Mouse (Mus musculus) limb, embryonic 10.5 days (tissue): Measurements from ENCODE around the gene Wtip. TPM values are rescaled to one million over a fixed set of nuclear protein-coding genes. Genes with fewer than 3 reads are reported as not detected.
"Not testable (repeated sequence)": the region's sequence is repeated elsewhere in the genome, so short reads cannot be mapped to it uniquely, and the experiment has no call there.

ENCODE experiments used
- DNase-seq: peaks from one replicate; pipeline ENCODE4 v3.0.0-alpha.2; 2017; ENCODE audit warnings: low spot score
- H3K27ac ChIP-seq: fragments of 300-500 bp; sonication (generic); 2 replicates; pipeline ENCODE4 v1.5.1; 2016; ENCODE audit warnings: mild to moderate bottlenecking
- H3K27me3 ChIP-seq: fragments of 300-500 bp; sonication (generic); 2 replicates; pipeline ENCODE4 v1.6.1; 2016; ENCODE audit warnings: low read depth, mild to moderate bottlenecking; ENCODE audit not compliant: poor library complexity, severe bottlenecking
- H3K36me3 ChIP-seq: fragments of 300-500 bp; sonication (generic); 2 replicates; pipeline ENCODE4 v1.6.1; 2016; ENCODE audit warnings: mild to moderate bottlenecking, moderate library complexity
- H3K4me1 ChIP-seq: fragments of 300-500 bp; sonication (generic); 2 replicates; pipeline ENCODE4 v1.6.1; 2016
- H3K4me3 ChIP-seq: fragments of 300-500 bp; sonication (generic); 2 replicates; pipeline ENCODE4 v1.5.1; 2016; ENCODE audit warnings: mild to moderate bottlenecking, moderate library complexity
- H3K9me3 ChIP-seq: fragments of 300-500 bp; sonication (generic); replicated peaks from 2 replicates; pipeline ENCODE4 v1.6.1; 2016; ENCODE audit warnings: mild to moderate bottlenecking
- WGBS: fragments of 180-500 bp; shearing (Covaris S2); methylation state at CpG from one replicate; pipeline ENCODE4 v1.1.7; 2016; 5-methylcytosine and 5-hydroxymethylcytosine counted together
- polyA plus RNA-seq: library from polyadenylated mRNA; unstranded; fragments of >200 nt; fragmentation: Nextera tagmentation; extraction: Ambion mirVana; gene quantifications from 2 replicates; pipeline ENCODE4 v1.2.1, GENCODE M21; 2016

The Wtip gene
- polyA plus RNA-seq, 1 experiment from 2014 or later: 6.3 TPM

DNA sequence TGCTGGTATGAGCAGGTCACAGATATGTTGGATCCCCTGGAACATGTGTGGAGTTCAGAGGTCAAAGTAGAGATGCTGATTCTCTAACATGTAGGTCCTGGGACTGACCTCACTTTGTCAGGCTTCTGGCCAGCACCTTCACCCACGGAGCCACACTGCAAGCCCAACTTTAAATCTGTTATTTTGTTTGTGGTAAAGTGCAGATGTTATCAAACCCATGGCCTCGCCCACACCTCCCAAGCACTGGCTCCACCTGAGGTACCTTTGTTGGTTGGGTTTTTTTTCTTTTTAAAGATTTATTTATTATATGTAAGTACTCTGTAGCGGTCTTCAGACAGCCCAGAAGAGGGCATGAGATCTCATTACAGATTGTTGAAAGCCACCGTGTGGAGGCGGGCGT lies 6.4 kb upstream of the Wtip start:
- 88% methylated on average over 6 of the region's 6 CpGs for WGBS
- Histone ChIP-seq H3K4me1 (peaks cover 3% of the 10 kb centered on the region), H3K27me3 (no peaks in the 10 kb centered on the region), H3K36me3 (peaks cover 51% of the 10 kb centered on the region), H3K9me3 (no peaks in the 10 kb centered on the region), H3K27ac (no peak overlapping the region), H3K4me3 (no peak overlapping the region)
- no peak for DNase-seq

DNA sequence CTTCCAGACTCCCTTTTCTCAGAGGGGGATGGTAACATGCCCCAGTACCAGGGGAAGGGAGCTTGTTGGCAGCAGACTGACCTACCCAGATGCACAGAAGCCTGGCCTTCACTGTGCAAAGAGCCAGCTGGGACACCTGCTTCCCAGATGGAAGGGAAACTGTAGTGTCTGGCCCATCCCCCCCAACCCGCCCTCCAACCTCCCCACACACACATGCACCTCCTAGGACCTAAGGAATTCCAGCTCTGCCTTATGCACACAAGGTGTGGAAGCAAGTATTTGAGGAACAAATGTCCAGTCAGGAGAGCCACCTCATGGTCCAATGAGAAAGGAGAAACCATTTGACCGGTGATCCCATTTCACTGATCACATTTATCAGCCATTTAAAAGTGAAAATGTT lies 1.3 kb upstream of the Wtip start:
- Histone ChIP-seq H3K36me3 (peaks cover 3% of the 10 kb centered on the region; the same call in 1 of the 2 replicates), H3K4me3 (0 out of 2 replicates have a peak overlapping the region, but pooled peaks have one; percentile 83), H3K27ac (no peak overlapping the region), H3K9me3 (no peaks in the 10 kb centered on the region), H3K27me3 (no peaks in the 10 kb centered on the region), H3K4me1 (peaks cover 23% of the 10 kb centered on the region)
- peak; percentile 68 for DNase-seq
- WGBS: 84% methylated on average over 2 of the region's 2 CpGs

DNA sequence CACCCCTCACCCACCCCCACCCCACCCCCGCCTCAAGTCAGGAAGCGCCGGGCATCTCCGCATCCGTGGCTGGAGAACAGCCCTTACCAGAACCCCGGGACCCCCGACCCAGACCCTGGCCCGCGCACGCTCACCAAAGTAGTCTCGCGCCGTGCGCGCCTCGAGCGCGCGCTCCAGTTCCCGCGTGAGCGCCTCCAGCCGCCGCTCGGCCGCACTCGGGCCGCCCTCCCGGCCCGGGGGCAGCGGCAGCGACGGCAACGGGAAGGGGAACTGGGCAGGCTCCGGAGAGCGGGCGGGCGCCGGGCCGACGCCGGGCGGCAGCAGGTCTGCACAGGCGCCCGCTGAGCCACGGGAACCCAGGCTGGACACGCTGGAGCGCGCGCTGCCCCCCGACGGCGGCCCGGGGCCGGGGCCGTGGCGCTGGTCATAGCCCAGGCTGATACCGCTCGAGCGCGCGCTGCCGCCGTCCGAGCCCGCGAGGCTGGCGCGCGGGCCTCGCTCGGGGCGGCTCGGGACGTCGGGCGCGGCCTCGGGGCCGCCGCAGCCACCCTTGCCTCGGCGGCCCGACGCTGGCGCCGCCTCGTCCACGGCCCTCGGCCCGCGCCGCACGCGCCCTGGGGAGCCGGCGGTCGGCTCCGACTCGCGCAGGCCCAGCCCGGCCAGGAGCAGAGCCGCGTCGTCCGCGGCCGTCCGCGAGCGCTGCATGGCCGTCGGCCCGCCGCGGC lies 551 bp downstream of the Wtip start:
- Histone ChIP-seq H3K4me1 (peaks cover 23% of the 10 kb centered on the region), H3K27me3 (no peaks in the 10 kb centered on the region), H3K27ac (peak overlapping the region; percentile 97), H3K36me3 (peaks cover 13% of the 10 kb centered on the region), H3K4me3 (peak overlapping the region; percentile 83), H3K9me3 (no peaks in the 10 kb centered on the region)
- DNase-seq: peak; percentile 78
- 6% methylated on average over 116 of the region's 116 CpGs for WGBS

DNA sequence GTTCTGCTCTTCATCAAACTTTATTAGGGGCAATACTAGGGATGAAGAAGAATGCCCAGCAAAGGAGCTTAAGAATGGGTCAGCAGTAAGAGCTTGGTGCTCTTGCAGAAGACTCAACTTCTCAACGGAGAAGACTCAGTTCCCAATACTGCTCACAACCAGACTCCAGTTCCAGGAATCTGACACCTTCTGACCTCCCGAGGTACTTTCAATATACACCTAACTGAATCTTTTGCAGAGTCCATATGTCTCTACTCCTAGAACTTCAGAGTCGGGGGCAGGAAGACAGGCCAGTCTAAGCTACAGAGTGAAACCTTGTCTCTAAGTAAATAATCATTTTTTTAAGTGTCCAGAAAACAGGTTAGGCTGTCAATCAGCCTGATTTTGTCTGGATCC lies 1.1 kb downstream of the Wtip start:
- DNase-seq: no peak
- H3K27me3 ChIP-seq: no peaks in the 10 kb centered on the region
- H3K4me3 ChIP-seq: peak overlapping the region; percentile 83
- no peaks in the 10 kb centered on the region for H3K9me3 ChIP-seq
- 10% methylated on average over 3 of the region's 3 CpGs for WGBS
- H3K36me3 ChIP-seq: peaks cover 18% of the 10 kb centered on the region
- peak overlapping the region; percentile 97 for H3K27ac ChIP-seq
- peaks cover 23% of the 10 kb centered on the region for H3K4me1 ChIP-seq

DNA sequence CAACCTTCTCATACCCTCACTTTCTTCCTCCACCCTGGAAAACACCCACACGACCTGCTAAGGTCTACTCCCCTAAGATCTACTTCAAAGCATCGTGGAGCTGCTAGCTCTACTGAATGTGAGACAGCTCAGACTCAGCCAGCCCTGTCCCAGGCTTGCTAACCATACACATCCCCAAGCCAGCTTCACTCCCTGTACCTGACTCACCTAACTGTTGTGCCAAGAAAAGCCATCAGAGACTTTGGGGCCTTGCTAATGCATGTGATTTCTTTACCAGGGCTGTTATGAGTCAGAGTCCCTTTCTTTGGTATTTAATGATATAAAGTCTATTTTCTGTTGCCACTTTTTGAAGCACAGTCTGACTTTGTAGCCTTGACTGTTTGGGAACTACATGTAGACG lies 1.9 kb downstream of the Wtip start:
- DNase-seq: no peak
- Histone ChIP-seq H3K27me3 (no peaks in the 10 kb centered on the region), H3K4me3 (no peak overlapping the region), H3K9me3 (no peaks in the 10 kb centered on the region), H3K27ac (no peak overlapping the region), H3K4me1 (peaks cover 23% of the 10 kb centered on the region), H3K36me3 (peaks cover 27% of the 10 kb centered on the region)
- 66% methylated on average over 3 of the region's 3 CpGs for WGBS

DNA sequence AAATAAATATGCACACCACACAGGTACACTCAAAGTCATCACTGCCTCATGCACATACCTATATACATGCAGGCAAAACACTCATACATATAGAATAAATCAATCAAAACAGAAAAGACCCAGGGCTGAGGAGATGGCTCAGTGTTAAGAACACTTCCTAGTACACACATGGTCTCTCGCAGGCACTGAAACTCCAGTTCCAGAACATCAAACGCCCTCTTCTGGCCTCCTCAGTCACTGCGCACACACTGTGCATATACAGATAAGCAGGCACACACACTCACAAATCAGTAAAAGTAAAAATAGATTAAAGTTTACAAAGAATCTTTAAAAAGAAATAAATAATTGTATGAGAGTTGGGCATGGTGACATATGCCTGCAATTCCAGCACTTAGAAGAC lies 6.8 kb downstream of the Wtip start:
- H3K27ac ChIP-seq: no peak overlapping the region
- H3K27me3 ChIP-seq: no peaks in the 10 kb centered on the region
- peaks cover under 1% of the 10 kb centered on the region; the same call in 1 of the 2 replicates for H3K4me1 ChIP-seq
- no peak for DNase-seq
- no peak overlapping the region for H3K4me3 ChIP-seq
- H3K36me3 ChIP-seq: peaks cover 54% of the 10 kb centered on the region
- WGBS: 85% methylated on average over 3 of the region's 3 CpGs
- H3K9me3 ChIP-seq: no peaks in the 10 kb centered on the region

DNA sequence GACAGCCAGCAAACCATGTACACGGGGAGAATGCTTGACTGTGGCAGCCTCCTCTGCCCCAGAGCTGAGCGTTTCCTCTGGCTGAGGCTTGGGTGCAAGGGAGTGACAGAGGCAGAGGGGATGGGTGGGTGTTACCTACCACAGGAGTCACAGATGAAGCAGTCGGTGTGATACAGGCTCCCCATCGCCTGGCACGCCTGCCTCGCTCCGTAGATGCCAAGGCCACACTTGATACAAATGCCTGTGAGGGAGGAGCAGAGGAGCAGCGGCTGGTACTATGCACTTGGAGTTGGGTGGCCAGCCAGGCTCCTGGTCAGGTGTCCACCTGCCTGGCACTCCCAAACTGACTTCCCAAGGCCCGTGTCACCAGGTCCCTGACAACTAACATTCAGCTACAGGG lies 7.7 kb downstream of the Wtip start:
- Histone ChIP-seq H3K36me3 (peaks cover 54% of the 10 kb centered on the region), H3K27ac (no peak overlapping the region), H3K4me1 (no peaks in the 10 kb centered on the region), H3K4me3 (no peak overlapping the region), H3K9me3 (no peaks in the 10 kb centered on the region), H3K27me3 (no peaks in the 10 kb centered on the region)
- no peak for DNase-seq
- 91% methylated on average over 9 of the region's 9 CpGs for WGBS

DNA sequence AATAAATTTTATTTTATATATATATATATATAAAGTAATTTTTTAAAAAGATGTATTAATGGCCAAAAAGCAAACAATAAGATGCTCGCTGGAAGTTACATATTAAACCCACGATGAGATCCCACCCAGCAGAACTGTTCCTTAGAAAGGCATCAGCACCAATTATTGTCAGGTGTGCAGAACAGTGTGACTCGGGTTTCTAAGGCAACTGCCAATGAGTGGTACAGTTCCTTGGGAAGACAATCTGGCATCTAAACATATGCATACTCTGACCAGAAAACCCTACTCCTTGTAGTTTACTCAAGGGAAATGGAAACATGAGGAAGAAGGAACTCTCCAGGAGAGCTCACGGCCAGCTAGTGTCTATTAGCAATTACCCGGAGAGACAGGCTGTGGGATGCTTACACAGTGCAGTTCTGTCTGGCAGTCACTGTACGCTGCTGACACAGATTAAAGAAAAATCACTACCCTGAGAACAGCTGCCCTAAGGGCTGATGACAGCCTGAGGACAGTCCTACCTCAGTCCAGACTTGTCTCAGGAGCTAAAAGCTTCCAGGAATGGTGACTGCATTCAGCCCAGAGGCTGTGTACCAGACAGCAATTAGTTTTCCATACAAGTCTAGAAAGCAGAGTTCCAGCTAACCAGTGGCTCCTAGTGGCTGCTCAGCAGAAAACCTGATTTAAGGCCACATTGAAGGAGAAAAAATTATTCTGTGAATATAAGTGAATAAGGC lies 9.9 kb downstream of the Wtip start:
- Histone ChIP-seq H3K4me3 (no peak overlapping the region), H3K4me1 (no peaks in the 10 kb centered on the region), H3K36me3 (peaks cover 66% of the 10 kb centered on the region), H3K9me3 (no peaks in the 10 kb centered on the region), H3K27me3 (no peaks in the 10 kb centered on the region), H3K27ac (no peak overlapping the region)
- DNase-seq: no peak
- WGBS: 87% methylated on average over 6 of the region's 6 CpGs

DNA sequence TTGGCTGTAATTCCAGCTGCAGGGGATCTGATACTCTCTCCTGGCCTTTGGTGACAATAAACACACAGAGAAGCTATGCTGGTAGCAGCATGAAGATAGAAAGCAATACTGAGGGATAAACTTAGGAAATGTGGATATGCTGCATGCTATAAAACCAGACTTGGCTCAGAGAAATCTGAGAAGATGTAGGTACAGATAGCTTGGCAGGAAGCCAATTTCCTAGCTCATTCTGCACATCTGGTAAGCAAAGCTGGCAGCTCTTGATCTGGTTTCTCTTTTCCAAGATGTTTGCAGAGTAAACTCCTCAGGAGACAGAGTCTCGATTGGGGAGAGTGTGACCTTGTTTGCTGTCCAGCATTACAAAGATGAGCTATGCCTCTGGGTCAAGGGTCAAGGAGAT lies 12.4 kb downstream of the Wtip start:
- peaks cover 66% of the 10 kb centered on the region for H3K36me3 ChIP-seq
- not testable (repeated sequence) for DNase-seq, H3K4me3 ChIP-seq, H3K4me1 ChIP-seq, H3K27ac ChIP-seq, H3K27me3 ChIP-seq, H3K9me3 ChIP-seq
- WGBS: 69% methylated on average over 1 of the region's 1 CpGs

DNA sequence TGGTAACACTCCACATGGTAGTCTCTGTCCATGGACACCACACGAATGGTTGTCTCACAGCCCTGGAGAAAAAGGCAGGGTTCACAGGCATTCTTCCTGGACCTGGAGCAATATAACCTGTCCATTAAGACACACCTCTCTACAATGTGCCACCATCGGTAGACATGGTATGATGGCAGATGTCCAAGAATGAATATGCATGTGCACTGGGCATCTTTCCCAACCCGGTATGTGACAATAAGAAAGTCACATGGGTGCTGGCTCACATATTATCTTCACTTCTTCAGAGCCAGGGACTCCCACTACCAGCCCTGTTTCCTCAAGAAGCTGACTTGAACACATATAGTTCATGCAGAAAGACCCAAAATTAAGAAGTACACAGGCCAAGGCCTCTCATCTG lies 16.5 kb downstream of the Wtip start:
- no peak overlapping the region for H3K27ac ChIP-seq
- H3K9me3 ChIP-seq: no peaks in the 10 kb centered on the region
- H3K4me1 ChIP-seq: no peaks in the 10 kb centered on the region
- DNase-seq: no peak
- 97% methylated on average over 3 of the region's 3 CpGs for WGBS
- H3K4me3 ChIP-seq: no peak overlapping the region
- peaks cover 84% of the 10 kb centered on the region for H3K36me3 ChIP-seq
- no peaks in the 10 kb centered on the region for H3K27me3 ChIP-seq

DNA sequence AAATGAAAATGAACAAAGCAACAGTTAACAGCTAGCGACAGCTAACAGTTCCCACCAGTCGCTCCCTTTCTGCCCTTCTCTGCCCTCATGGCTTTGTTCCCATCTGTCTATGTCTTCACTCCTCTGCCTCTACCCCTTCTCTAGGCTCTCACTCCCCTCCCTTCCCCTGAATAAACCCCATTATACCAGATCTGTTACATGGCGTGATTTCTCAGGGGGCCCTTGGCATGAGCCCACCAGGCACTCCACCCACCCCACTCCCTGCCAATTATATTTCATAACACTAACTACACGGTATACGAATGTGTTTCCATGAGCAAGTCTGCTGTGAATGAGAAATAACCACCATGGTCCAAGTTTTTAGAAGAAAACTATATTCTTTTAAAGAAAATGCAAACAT lies 23.9 kb downstream of the Wtip start:
- H3K36me3 ChIP-seq: peaks cover 50% of the 10 kb centered on the region
- no peaks in the 10 kb centered on the region for H3K4me1 ChIP-seq

DNA sequence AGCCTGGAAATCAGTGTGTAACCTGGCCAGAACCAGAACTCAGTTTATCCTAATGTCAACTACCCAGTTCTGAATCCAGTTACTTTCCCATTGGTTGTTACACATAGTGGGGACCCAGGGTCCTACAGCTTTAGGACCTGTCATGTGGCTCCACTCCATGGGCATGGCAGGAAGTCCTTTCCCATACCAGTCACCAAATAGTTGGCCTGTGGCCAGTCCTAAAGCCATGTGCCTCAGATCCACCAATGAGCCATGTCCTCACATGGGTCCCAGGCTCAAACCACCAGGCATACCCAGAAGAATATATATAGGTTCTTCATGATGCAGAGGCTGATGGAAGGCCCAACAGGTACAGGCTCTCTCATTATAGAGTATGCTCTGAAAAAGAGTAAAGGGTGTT lies 31.8 kb downstream of the Wtip start:
- Histone ChIP-seq H3K36me3 (no peaks in the 10 kb centered on the region), H3K4me3 (no peak overlapping the region), H3K27me3 (no peaks in the 10 kb centered on the region), H3K4me1 (no peaks in the 10 kb centered on the region), H3K27ac (no peak overlapping the region), H3K9me3 (no peaks in the 10 kb centered on the region; the same call in 1 of the 2 replicates)
- peak; percentile 22 for DNase-seq

More for the DNA sequence above, 23.9 kb downstream of the Wtip start:
- no peak for DNase-seq
- WGBS: 89% methylated on average over 5 of the region's 5 CpGs
- H3K27ac ChIP-seq: no peak overlapping the region
- no peaks in the 10 kb centered on the region for H3K27me3 ChIP-seq
- H3K4me3 ChIP-seq: no peak overlapping the region
- H3K9me3 ChIP-seq: no peaks in the 10 kb centered on the region

DNA sequence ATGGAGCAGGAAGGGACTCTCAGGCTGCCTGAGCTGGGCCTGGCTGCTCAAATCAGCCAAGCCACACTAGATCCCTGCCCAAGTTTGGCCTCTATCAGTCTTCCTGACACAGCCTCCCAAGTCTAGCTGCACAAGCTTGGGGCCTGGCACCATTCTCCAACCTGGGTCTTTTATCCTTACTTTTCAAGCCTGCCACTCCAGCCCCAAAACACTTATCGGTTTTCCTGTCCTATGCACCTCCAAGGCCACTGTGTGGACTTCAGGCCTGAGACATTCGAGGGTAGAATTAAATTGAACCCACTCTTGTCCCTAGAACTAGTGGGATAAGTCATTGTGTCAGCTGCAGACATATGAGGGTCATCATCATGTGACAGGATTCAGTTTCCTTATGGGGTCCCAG lies 33.1 kb downstream of the Wtip start:
- WGBS: 90% methylated on average over 2 of the region's 2 CpGs
- DNase-seq: no peak

More for the DNA sequence above, 33.1 kb downstream of the Wtip start:
- Histone ChIP-seq H3K36me3 (no peaks in the 10 kb centered on the region), H3K27ac (no peak overlapping the region), H3K9me3 (no peaks in the 10 kb centered on the region; the same call in 1 of the 2 replicates), H3K4me3 (no peak overlapping the region), H3K27me3 (no peaks in the 10 kb centered on the region), H3K4me1 (no peaks in the 10 kb centered on the region)
